Mouse (Mus musculus): ENCODE results near the gene Aanat. TPM values are rescaled to one million over a fixed set of nuclear protein-coding genes. Genes with fewer than 3 reads are reported as not detected.

The Aanat gene
- total and polyA plus RNA-seq, 3 experiments: not detected

GRCm38 (mm10) chr11:116556308-116556707 is 29.9 kb upstream of the Aanat start:
- H3K36me3 ChIP-seq (ENCODE audit: control insufficient read depth in 1 of 2, insufficient read depth in 2 of 2, low read length in 2 of 2): no peaks in the 10 kb centered on the region
- TF ChIP-seq ZMIZ1 (IDR thresholded peaks at IDR 0.05; ENCODE audit: low read depth, low read length) (no peak), JUND (IDR thresholded peaks at IDR 0.05; ENCODE audit: low read depth, low read length) (no peak), TAL1 (IDR thresholded peaks at IDR 0.05; ENCODE audit: low read length) (no peak), POLR2AphosphoS2 (IDR thresholded peaks at IDR 0.05; ENCODE audit: low read length) (no peak), BHLHE40 (IDR thresholded peaks at IDR 0.05; ENCODE audit: borderline replicate concordance, low read depth, low read length) (no peak), CHD1 (IDR thresholded peaks at IDR 0.05; ENCODE audit: low read depth, low read length) (no peak), ZC3H11A (IDR thresholded peaks at IDR 0.05; ENCODE audit: low read depth, low read length) (no peak), ZKSCAN1 (IDR thresholded peaks at IDR 0.05; ENCODE audit: low read depth, low read length) (no peak), KAT2A (conservative IDR thresholded peaks at IDR 0.05; ENCODE audit: low read depth, low read length) (no peak), E2F4 (IDR thresholded peaks at IDR 0.05; ENCODE audit: borderline replicate concordance, low read depth, low read length) (no peak), NELFE (IDR thresholded peaks at IDR 0.05; ENCODE audit: low read depth, low read length) (no peak), RCOR1 (IDR thresholded peaks at IDR 0.05; ENCODE audit: low read depth, low read length) (no peak), MEF2A (IDR thresholded peaks at IDR 0.05; ENCODE audit: extremely low read depth, insufficient replicate concordance, low read depth, low read length, poor library complexity, severe bottlenecking) (no peak), POLR2AphosphoS5 (IDR thresholded peaks at IDR 0.05; ENCODE audit: borderline replicate concordance, low read depth, low read length) (no peak), ZNF384 (IDR thresholded peaks at IDR 0.05; ENCODE audit: low read depth, low read length) (no peak), MAX (IDR thresholded peaks at IDR 0.05; ENCODE audit: low read length) (no peak), SMC3 (IDR thresholded peaks at IDR 0.05; ENCODE audit: low read depth, low read length) (no peak)
- peaks cover 10% of the 10 kb centered on the region for H3K79me2 ChIP-seq (ENCODE audit: control insufficient read depth, insufficient read depth, low read length, poor library complexity)
- DNase-seq (ENCODE audit: low read depth, low spot score): no peak
- no peak overlapping the region for H3K9ac ChIP-seq (ENCODE audit: control insufficient read depth, low read depth, low read length, poor library complexity, severe bottlenecking)
- no peaks in the 10 kb centered on the region for H3K4me1 ChIP-seq (ENCODE audit: control insufficient read depth in 1 of 2, insufficient read depth in 2 of 2, low read length in 2 of 2)
- no peak overlapping the region for H3K27ac ChIP-seq (ENCODE audit: control insufficient read depth, low read depth, low read length)
- H3K4me3 ChIP-seq (ENCODE audit: control insufficient read depth in 1 of 2, insufficient read depth in 1 of 2, low read depth in 2 of 2, low read length in 2 of 2): no peak overlapping the region
- H3K9me3 ChIP-seq (replicated peaks; ENCODE audit: insufficient read depth, low read length): no peaks in the 10 kb centered on the region
- no peaks in the 10 kb centered on the region for H3K27me3 ChIP-seq (ENCODE audit: control insufficient read depth in 1 of 2, insufficient read depth in 2 of 2, low read length in 2 of 2)

- Histone ChIP-seq H3K4me1 (ENCODE audit: control insufficient read depth in 1 of 2, insufficient read depth in 2 of 2, low read length in 2 of 2) (no peaks in the 10 kb centered on the region; a peak in 1 of 4 replicates), H3K36me3 (ENCODE audit: control insufficient read depth in 1 of 2, insufficient read depth in 2 of 2, low read length in 2 of 2) (peaks cover 0 to 4% of the 10 kb centered on the region in 2 experiments; a peak in 2 of 4 replicates), H3K27ac (ENCODE audit: control insufficient read depth, low read depth, low read length) (no peak overlapping the region), H3K79me2 (ENCODE audit: control insufficient read depth, insufficient read depth, low read length, poor library complexity) (peaks cover 31% of the 10 kb centered on the region; the same call in 1 of the 2 replicates), H3K9ac (ENCODE audit: control insufficient read depth, low read depth, low read length, poor library complexity, severe bottlenecking) (no peak overlapping the region), H3K4me3 (ENCODE audit: control insufficient read depth in 1 of 2, insufficient read depth in 1 of 2, low read depth in 2 of 2, low read length in 2 of 2) (no peak overlapping the region), H3K27me3 (ENCODE audit: control insufficient read depth in 1 of 2, insufficient read depth in 2 of 2, low read length in 2 of 2) (no peaks in the 10 kb centered on the region), H3K9me3 (replicated peaks; ENCODE audit: insufficient read depth, low read length) (no peaks in the 10 kb centered on the region)
- TF ChIP-seq SMC3 (IDR thresholded peaks at IDR 0.05; ENCODE audit: low read depth, low read length): no peak
- TF ChIP-seq MYC (IDR thresholded peaks at IDR 0.05; ENCODE audit: low read depth, low read length): no peak
- TF ChIP-seq POLR2AphosphoS5 (IDR thresholded peaks at IDR 0.05; ENCODE audit: borderline replicate concordance, low read depth, low read length): no peak
- no peak for TF ChIP-seq GATA1 (IDR thresholded peaks at IDR 0.05; ENCODE audit: low read depth, low read length)
- no peak for TF ChIP-seq CHD1 (IDR thresholded peaks at IDR 0.05; ENCODE audit: low read depth, low read length)
- no peak for TF ChIP-seq CHD2 (IDR thresholded peaks at IDR 0.05; ENCODE audit: low read length)
- no peak for TF ChIP-seq GABPA (IDR thresholded peaks at IDR 0.05; ENCODE audit: low read depth, low read length)
- TF ChIP-seq RCOR1 (IDR thresholded peaks at IDR 0.05; ENCODE audit: low read depth, low read length): no peak
- peak; percentile 61 for DNase-seq (ENCODE audit: low read depth, low spot score)
Observed at GRCm38 (mm10) chr11:116565283-116566041, 20.8 kb upstream of the Aanat start.
